Mouse (Mus musculus): ENCODE measurements around the gene 1110032F04Rik.
"Not testable (repeated sequence)": the region's sequence is repeated elsewhere in the genome, so short reads cannot be mapped to it uniquely, and the experiment has no call there.

Gene 1110032F04Rik

GRCm38 (mm10) chr3:68869211-68869690 is at the start of gene 1110032F04Rik:
1110032F04Rik (plus strand) TSS chr3:68869586.
- DNase-seq (ENCODE audit: low spot score in 2 of 2) = peak; percentile 42 to 60

GRCm38 (mm10) chr3:68821406-68821805 is 48.0 kb upstream of the 1110032F04Rik start:
- no peak for DNase-seq (ENCODE audit: low spot score in 2 of 2)

- DNase-seq (ENCODE audit: low spot score in 2 of 2) = no peak
These were observed 47.5 kb upstream of the 1110032F04Rik start for GRCm38 (mm10) chr3:68821926-68822341.

- peak; percentile 33 to 52 for DNase-seq (ENCODE audit: low spot score in 2 of 2)
These were observed 45.3 kb upstream of the 1110032F04Rik start for GRCm38 (mm10) chr3:68823876-68824764.

GRCm38 (mm10) chr3:68824765-68825090 is 44.7 kb upstream of the 1110032F04Rik start:
- DNase-seq (ENCODE audit: low spot score in 2 of 2) = no peak

- no peak for DNase-seq (ENCODE audit: low spot score in 2 of 2)
These were observed 44.2 kb upstream of the 1110032F04Rik start for GRCm38 (mm10) chr3:68825151-68825550.

GRCm38 (mm10) chr3:68827671-68828070 is 41.7 kb upstream of the 1110032F04Rik start:
- peak in 1 of 2 experiments; percentile 43 for DNase-seq (ENCODE audit: low spot score in 2 of 2)

- no peak for DNase-seq (ENCODE audit: low spot score in 2 of 2)
These were observed 39.4 kb upstream of the 1110032F04Rik start for GRCm38 (mm10) chr3:68829944-68830343.

- no peak for DNase-seq (ENCODE audit: low spot score in 2 of 2)
These were observed 32.4 kb upstream of the 1110032F04Rik start for GRCm38 (mm10) chr3:68836857-68837499.

- peak in 1 of 2 experiments; percentile 16 for DNase-seq (ENCODE audit: low spot score in 2 of 2)
These were observed 29.2 kb upstream of the 1110032F04Rik start for GRCm38 (mm10) chr3:68840206-68840605.

- DNase-seq (ENCODE audit: low spot score in 2 of 2) = no peak
These were observed 25.4 kb upstream of the 1110032F04Rik start for GRCm38 (mm10) chr3:68844025-68844424.

GRCm38 (mm10) chr3:68848323-68848722 is 21.1 kb upstream of the 1110032F04Rik start:
- no peak for DNase-seq (ENCODE audit: low spot score in 2 of 2)

GRCm38 (mm10) chr3:68852414-68852813 is 17.0 kb upstream of the 1110032F04Rik start:
- DNase-seq (ENCODE audit: low spot score in 2 of 2) = no peak

- DNase-seq (ENCODE audit: low spot score in 2 of 2) = peak; percentile 38 to 51
These were observed 543 bp downstream of the 1110032F04Rik start for GRCm38 (mm10) chr3:68869691-68870567.

- DNase-seq (ENCODE audit: low spot score in 2 of 2) = peak; percentile 8 to 24
These were observed 1.2 kb downstream of the 1110032F04Rik start for GRCm38 (mm10) chr3:68870568-68870950.

- no peak for DNase-seq (ENCODE audit: low spot score in 2 of 2)
These were observed 4.7 kb downstream of the 1110032F04Rik start for GRCm38 (mm10) chr3:68874079-68874478.

- DNase-seq (ENCODE audit: low spot score in 2 of 2) = no peak
These were observed 17.5 kb downstream of the 1110032F04Rik start for GRCm38 (mm10) chr3:68886845-68887244.

- DNase-seq (ENCODE audit: low spot score in 2 of 2) = peak in 1 of 2 experiments; percentile 11
These were observed 26.0 kb downstream of the 1110032F04Rik start for GRCm38 (mm10) chr3:68895426-68895825.

GRCm38 (mm10) chr3:68897154-68897553 is 27.8 kb downstream of the 1110032F04Rik start:
- no peak for DNase-seq (ENCODE audit: low spot score in 2 of 2)

- DNase-seq (ENCODE audit: low spot score in 2 of 2) = not testable (repeated sequence)
These were observed 33.2 kb downstream of the 1110032F04Rik start for GRCm38 (mm10) chr3:68902636-68903035.

- peak in 1 of 2 experiments; percentile 12 for DNase-seq (ENCODE audit: low spot score in 2 of 2)
These were observed 35.8 kb downstream of the 1110032F04Rik start for GRCm38 (mm10) chr3:68904902-68905778.
